ENCODE assay signal across 8 mouse cellular contexts in genomic region chr1:69107485-69108158, GRCm38 (mm10). TPM values are rescaled to one million over a fixed set of nuclear protein-coding genes. Genes with fewer than 3 reads are reported as not detected.
DNase-seq lines count a peak whose midpoint lies in the region; ATAC-seq and TF ChIP-seq lines count a peak whose summit lies in the region.

TSS of gene Erbb4 (minus strand) at chr1:69108059.

- ATAC-seq in heart, embryonic 14.5 days (ENCODE audit: insufficient number of reproducible peaks, insufficient read depth, low FRiP score, low read depth): no peak; the same call in 1 of the 2 replicates
- ATAC-seq in kidney, postnatal 0 days (replicated peaks; ENCODE audit: low FRiP score, low read depth): peak; percentile 26; the same call in 1 of the 2 replicates
- ATAC-seq in liver, embryonic 14.5 days (ENCODE audit: insufficient read depth): no peak
- ATAC-seq in inflammation-experienced regulatory T-cells, adult 6 months: no peak

- peak within 1 kb of the TSS; percentile 88 for H3K9ac ChIP-seq in heart, embryonic 14.5 days (ENCODE audit: low read length)
- H3K9ac ChIP-seq in kidney, postnatal 0 days (ENCODE audit: low read depth, low read length): peak within 1 kb of the TSS; percentile 65
- H3K9ac ChIP-seq in liver, embryonic 14.5 days (replicated peaks): no peak within 1 kb of the TSS

- no peaks in the 10 kb centered on the region for H3K9me3 ChIP-seq in heart, embryonic 14.5 days (ENCODE audit: control insufficient read depth, low read length)
- no peaks in the 10 kb centered on the region for H3K9me3 ChIP-seq in kidney, postnatal 0 days (replicated peaks; ENCODE audit: low read length)
- H3K9me3 ChIP-seq in liver, embryonic 14.5 days (ENCODE audit: control insufficient read depth, low read length): no peaks in the 10 kb centered on the region

- peak; percentile 14 for DNase-seq in lung, adult 2 months
- DNase-seq in lung, postnatal 36 days: no peak
- DNase-seq in embryo, embryonic 10 days (ENCODE audit: low spot score): peak; percentile 34
- DNase-seq in kidney, postnatal 0 days (ENCODE audit: low spot score): peak; percentile 32
- DNase-seq in liver, embryonic 14.5 days (ENCODE audit: low read depth in 3 of 3, low spot score in 3 of 3): no peak
- peak; percentile 68 for DNase-seq in retina, postnatal 1 day

- no peak for TF ChIP-seq EP300 in liver, embryonic 14.5 days (IDR thresholded peaks at IDR 0.05; ENCODE audit: low read depth)

- peak within 1 kb of the TSS; percentile 48 for H3K4me3 ChIP-seq in lung, adult 2 months (replicated peaks; ENCODE audit: extremely low read depth, low read depth, low read length)
- H3K4me3 ChIP-seq in heart, embryonic 14.5 days (ENCODE audit: control insufficient read depth in 1 of 2, insufficient read depth in 1 of 2, low read depth in 1 of 2, low read length in 2 of 2): peak within 1 kb of the TSS; percentile 81 to 83
- peak within 1 kb of the TSS; percentile 75 for H3K4me3 ChIP-seq in kidney, postnatal 0 days (replicated peaks; ENCODE audit: low read depth, low read length)
- peak within 1 kb of the TSS; percentile 40 to 43 for H3K4me3 ChIP-seq in liver, embryonic 14.5 days (ENCODE audit: insufficient read depth in 1 of 2, low read depth in 2 of 2, low read length in 2 of 2)

- WGBS in lung, adult 2 months: under 1% methylated on average over 63 of the region's 63 CpGs
- under 1% methylated on average over 63 of the region's 63 CpGs for WGBS in heart, embryonic 14.5 days
- WGBS in kidney, postnatal 0 days: under 1% methylated on average over 57 of the region's 63 CpGs
- WGBS in liver, embryonic 14.5 days (ENCODE audit: insufficient replicate concordance): under 1% methylated on average over 48 of the region's 63 CpGs

- no peaks in the 10 kb centered on the region for H3K4me1 ChIP-seq in lung, adult 2 months (ENCODE audit: control insufficient read depth, insufficient read depth, low read length)
- peaks cover 0 to 18% of the 10 kb centered on the region in 2 experiments; a peak in 3 of 4 replicates for H3K4me1 ChIP-seq in heart, embryonic 14.5 days (ENCODE audit: control insufficient read depth in 2 of 2, insufficient read depth in 2 of 2, low read length in 2 of 2)
- peaks cover 5% of the 10 kb centered on the region; the same call in 1 of the 2 replicates for H3K4me1 ChIP-seq in kidney, postnatal 0 days (replicated peaks; ENCODE audit: insufficient read depth, low read length)
- H3K4me1 ChIP-seq in liver, embryonic 14.5 days (replicated peaks; ENCODE audit: control insufficient read depth in 2 of 2, insufficient read depth in 2 of 2, low read length in 1 of 2): no peaks in the 10 kb centered on the region; a peak in 1 of 4 replicates

- H3K36me3 ChIP-seq in heart, embryonic 14.5 days (ENCODE audit: control insufficient read depth, insufficient read depth, low read length): no peaks in the 10 kb centered on the region
- H3K36me3 ChIP-seq in kidney, postnatal 0 days (ENCODE audit: insufficient read depth, low read length): no peaks in the 10 kb centered on the region
- no peaks in the 10 kb centered on the region for H3K36me3 ChIP-seq in liver, embryonic 14.5 days (replicated peaks; ENCODE audit: control insufficient read depth, insufficient read depth, low read depth)

- TF ChIP-seq CTCF in lung, adult 2 months (IDR thresholded peaks at IDR 0.05; ENCODE audit: insufficient read depth, low read length): no peak
- TF ChIP-seq CTCF in kidney, postnatal 0 days (IDR thresholded peaks at IDR 0.05; ENCODE audit: low read depth): no peak
- no peak for TF ChIP-seq CTCF in liver, embryonic 14.5 days (IDR thresholded peaks at IDR 0.05; ENCODE audit: low read depth)

- H3K27me3 ChIP-seq in heart, embryonic 14.5 days (ENCODE audit: control insufficient read depth, insufficient read depth, low read length): no peaks in the 10 kb centered on the region; the same call in 1 of the 2 replicates
- 0 out of 2 replicates have a peak, but pooled peaks cover 15% of the 10 kb centered on the region for H3K27me3 ChIP-seq in kidney, postnatal 0 days (ENCODE audit: insufficient read depth, low read length)
- peaks cover 41% of the 10 kb centered on the region for H3K27me3 ChIP-seq in liver, embryonic 14.5 days (ENCODE audit: control insufficient read depth, insufficient read depth, low read length)

- H3K4me2 ChIP-seq in heart, embryonic 14.5 days (ENCODE audit: low read length): peak within 1 kb of the TSS; percentile 82
- H3K4me2 ChIP-seq in kidney, postnatal 0 days (ENCODE audit: low read length): peak within 1 kb of the TSS; percentile 96
- peak within 1 kb of the TSS; percentile 64 for H3K4me2 ChIP-seq in liver, embryonic 14.5 days (ENCODE audit: low read depth)

- peak within 1 kb of the TSS; percentile 91 to 99 for H3K27ac ChIP-seq in heart, embryonic 14.5 days (replicated peaks in 1 of 2; ENCODE audit: control insufficient read depth in 1 of 2, insufficient read depth in 1 of 2, low read depth in 2 of 2, low read length in 2 of 2)
- peak within 1 kb of the TSS; percentile 81; the same call in 1 of the 2 replicates for H3K27ac ChIP-seq in kidney, postnatal 0 days
- H3K27ac ChIP-seq in liver, embryonic 14.5 days: no peak within 1 kb of the TSS

- TF ChIP-seq POLR2A in lung, adult 2 months (IDR thresholded peaks at IDR 0.05; ENCODE audit: borderline replicate concordance, extremely low read depth, low read depth, low read length): no peak

RNA-seq across cellular contexts. Expression of gene Erbb4, which starts in this region (rescaled TPM):
- polyA plus RNA-seq in lung, adult 2 months (2012; rRNA removed): 0.16 and 0.26 TPM in 2 replicates
- 13.4 and 13.8 TPM in 2 replicates for polyA plus RNA-seq in heart, embryonic 14.5 days (2014; fragmentation: Nextera tagmentation; extraction: Ambion mirVana)
- 5.0 and 5.3 TPM in 2 replicates for polyA plus RNA-seq in kidney, postnatal 0 days (2015; fragmentation: Nextera tagmentation; extraction: Ambion mirVana)
- polyA plus RNA-seq in liver, embryonic 14.5 days (2012; rRNA removed): under 0.01 TPM in 2 replicates
- polyA plus RNA-seq in liver, embryonic 14.5 days (2014; fragmentation: Nextera tagmentation; extraction: Ambion mirVana): not detected in 2 replicates
- not detected for polyA plus RNA-seq in inflammation-experienced regulatory T-cells, adult 6 months (2017; shearing (Covaris generic))

Comparison
In these comparisons a context has a peak if more than half of its experiments do, and no peak if none do; other contexts are left out.
1. Peak in DNase-seq and H3K4me3 ChIP-seq in lung, adult 2 months; RNA of the gene not detected or under 1 TPM.
2. DNase-seq: peak in embryo, embryonic 10 days (single experiment), kidney, postnatal 0 days (single experiment) and retina, postnatal 1 day (single experiment); none in lung, postnatal 36 days (single experiment) and liver, embryonic 14.5 days (0 of 3).
3. Peak in every context shown above with its lines, with median percentiles within 50 percentile points of each other: H3K4me3 ChIP-seq and H3K4me2 ChIP-seq.